Mouse (Mus musculus): ENCODE results near the gene Srxn1. TPM values are rescaled to one million over a fixed set of nuclear protein-coding genes. Genes with fewer than 3 reads are reported as not detected.

Gene Srxn1
- total RNA-seq, 2 experiments from 2014 or later, result 1.2 to 2.2 TPM

- peak; percentile 58 for ATAC-seq (replicated peaks; ENCODE audit: poor library complexity)
Observed at GRCm38 (mm10) chr2:152089078-152089477, 16.2 kb upstream of the Srxn1 start.

GRCm38 (mm10) chr2:152089581-152089980, 15.7 kb upstream of the Srxn1 start:
- no peak for ATAC-seq (replicated peaks; ENCODE audit: poor library complexity)

- no peak for ATAC-seq (replicated peaks; ENCODE audit: poor library complexity)
Observed at GRCm38 (mm10) chr2:152090486-152090885, 14.8 kb upstream of the Srxn1 start.

DNA sequence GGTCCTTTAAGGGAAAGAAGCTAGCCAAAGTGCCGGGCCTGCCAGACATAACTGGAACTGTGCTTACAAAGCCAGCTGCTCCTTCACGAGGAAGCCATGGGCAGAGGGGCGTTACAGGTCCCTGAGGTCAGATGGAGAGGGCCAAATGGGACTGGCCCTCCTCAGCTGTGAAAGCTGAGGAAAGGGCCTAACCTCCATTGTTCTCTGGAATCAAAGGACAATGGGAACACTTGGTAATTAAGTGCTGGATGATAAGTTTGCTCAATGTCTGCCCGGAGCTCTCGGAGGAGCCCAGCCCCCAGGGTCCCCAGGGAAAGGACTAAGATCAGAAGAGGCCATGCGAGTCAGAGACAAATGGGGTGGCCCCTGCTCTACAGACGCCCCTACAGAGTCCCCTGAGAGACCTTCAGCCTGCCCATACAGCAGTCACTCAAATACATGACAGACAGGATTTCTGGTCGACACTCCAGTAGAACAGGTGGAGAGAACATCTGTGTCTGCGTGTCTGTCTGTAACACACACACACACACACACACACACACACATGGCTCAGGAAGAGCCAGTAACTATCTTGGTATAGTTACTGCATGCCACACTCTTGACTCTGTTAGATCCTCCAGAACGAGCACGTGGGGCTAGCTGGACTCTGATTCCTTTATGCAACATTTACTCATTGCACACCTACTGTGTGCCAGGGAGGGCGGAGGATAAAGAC, 13.8 kb upstream of the Srxn1 start:
- ATAC-seq (replicated peaks; ENCODE audit: poor library complexity), result no peak

GRCm38 (mm10) chr2:152092927-152093326, 12.4 kb upstream of the Srxn1 start:
- ATAC-seq (replicated peaks; ENCODE audit: poor library complexity), result no peak

GRCm38 (mm10) chr2:152093356-152093792, 11.9 kb upstream of the Srxn1 start:
- ATAC-seq (replicated peaks; ENCODE audit: poor library complexity), result peak; percentile 49

GRCm38 (mm10) chr2:152094856-152095545, 10.3 kb upstream of the Srxn1 start:
- no peak for ATAC-seq (replicated peaks; ENCODE audit: poor library complexity)

DNA sequence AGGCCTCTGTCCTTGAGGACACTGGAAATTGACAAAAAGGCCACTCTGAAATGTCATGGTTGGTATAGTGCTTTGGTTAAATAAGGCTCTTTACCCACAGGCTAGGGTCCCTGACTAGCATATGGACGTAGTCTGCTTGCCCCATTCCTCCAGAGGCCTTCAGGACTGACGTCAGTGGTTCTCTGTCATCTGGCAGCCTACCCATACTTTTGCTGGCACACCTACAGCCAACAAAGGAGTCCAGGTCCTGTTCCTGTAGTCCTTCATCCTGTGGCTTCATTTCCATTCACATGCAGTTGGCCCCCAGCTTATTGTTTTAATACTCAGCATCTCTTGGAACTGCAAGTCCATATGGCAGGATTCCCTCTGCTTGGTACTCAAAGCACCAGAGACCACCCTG, 8.4 kb upstream of the Srxn1 start:
- ATAC-seq (replicated peaks; ENCODE audit: poor library complexity), result no peak

- ATAC-seq (replicated peaks; ENCODE audit: poor library complexity), result no peak
Observed at GRCm38 (mm10) chr2:152097916-152098315, 7.4 kb upstream of the Srxn1 start.

DNA sequence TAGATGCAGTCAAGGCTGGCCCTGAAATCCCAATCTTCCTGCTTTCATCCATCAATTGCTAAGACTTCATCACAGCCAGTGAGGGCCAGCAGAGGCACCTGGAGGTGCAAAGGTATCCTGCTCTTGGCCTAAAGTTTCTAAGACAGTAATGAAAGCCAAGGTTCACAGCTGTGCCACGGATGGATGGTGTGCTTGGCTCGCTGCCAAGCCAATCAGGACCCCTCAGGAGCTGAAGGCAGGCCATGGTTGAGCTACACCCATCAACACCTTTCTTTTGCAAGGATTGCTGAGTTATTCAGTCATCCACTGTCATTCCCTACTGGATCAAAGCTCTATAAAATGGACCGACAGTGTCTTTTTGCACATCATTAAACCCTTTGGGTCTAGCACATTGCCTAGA, 5.8 kb upstream of the Srxn1 start:
- ATAC-seq (replicated peaks; ENCODE audit: poor library complexity), result no peak

GRCm38 (mm10) chr2:152101761-152102160, 3.6 kb upstream of the Srxn1 start:
- ATAC-seq (replicated peaks; ENCODE audit: poor library complexity), result no peak

DNA sequence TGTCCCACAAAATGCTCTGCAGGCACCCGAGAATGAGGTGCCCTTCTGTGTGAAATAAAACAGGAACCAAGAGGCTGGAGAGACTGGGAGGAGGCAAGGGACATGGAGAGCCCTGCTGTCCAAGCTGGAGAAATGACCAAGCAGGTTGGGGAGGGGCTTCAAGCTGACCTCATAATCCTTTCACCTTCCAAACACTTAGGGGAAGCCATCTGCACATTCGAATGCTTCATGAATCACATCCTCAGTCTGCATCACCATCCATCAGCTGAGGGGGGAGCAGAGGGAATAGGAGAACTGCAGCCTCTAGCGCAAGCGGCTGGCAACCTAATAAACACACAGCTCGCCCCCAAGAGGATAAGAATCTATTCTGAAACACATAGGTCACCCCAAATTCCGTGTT, 2.9 kb upstream of the Srxn1 start:
- ATAC-seq (replicated peaks; ENCODE audit: poor library complexity), result no peak

DNA sequence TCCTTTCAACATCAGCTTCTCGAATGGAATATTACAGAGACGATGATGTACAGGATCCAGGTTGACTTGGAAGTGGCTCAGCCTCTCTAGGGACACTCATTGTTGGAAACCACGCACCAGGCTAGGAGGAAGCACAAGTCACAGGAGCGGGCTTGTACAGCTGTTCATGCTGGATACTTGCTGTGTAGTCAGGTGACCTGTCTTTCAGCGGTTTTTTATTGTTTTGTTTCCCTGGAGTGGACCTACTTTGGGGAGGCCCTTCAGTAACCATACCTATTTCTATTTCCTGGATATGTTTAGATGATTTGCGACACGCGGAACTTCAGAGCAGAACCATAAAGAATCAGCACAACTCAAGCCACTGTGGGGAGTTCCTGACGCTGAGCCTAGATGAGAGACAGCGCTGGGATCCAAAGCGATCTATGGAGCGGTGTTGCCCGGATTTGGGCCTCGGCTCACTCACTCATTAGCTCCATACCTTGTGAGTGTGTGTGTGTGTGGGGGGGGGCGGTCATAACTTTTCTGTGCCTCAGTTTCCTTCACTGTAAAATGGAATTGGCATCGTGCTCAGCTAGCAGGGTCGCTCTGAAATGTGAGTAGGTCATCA, 502 bp upstream of the Srxn1 start:
- ATAC-seq (replicated peaks; ENCODE audit: poor library complexity), result peak; percentile 29

- no peak for ATAC-seq (replicated peaks; ENCODE audit: poor library complexity)
Observed at GRCm38 (mm10) chr2:152106225-152106595, 894 bp downstream of the Srxn1 start.

- ATAC-seq (replicated peaks; ENCODE audit: poor library complexity), result no peak
Observed at GRCm38 (mm10) chr2:152106597-152106996, 1.3 kb downstream of the Srxn1 start.

GRCm38 (mm10) chr2:152108702-152109101, 3.4 kb downstream of the Srxn1 start:
- ATAC-seq (replicated peaks; ENCODE audit: poor library complexity), result no peak

DNA sequence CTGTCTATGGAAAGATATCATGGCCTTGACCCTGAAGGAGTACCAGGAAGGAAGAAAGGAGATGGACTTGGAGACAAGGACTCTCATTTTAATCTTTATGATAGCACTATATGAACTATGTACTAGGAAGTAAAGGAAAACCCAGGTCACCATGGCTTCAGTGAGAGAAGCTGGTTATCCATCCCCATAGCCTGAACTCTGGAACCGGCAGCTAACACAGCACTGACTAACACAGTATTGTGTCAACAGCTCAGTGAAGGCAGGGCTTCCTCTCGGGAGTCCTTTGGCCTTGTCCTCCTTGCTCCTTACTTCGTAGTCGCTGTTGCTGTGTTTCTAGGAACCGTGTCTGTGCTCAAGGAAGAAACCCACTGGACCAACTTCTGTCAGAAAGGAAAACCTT, 4.1 kb downstream of the Srxn1 start:
- ATAC-seq (replicated peaks; ENCODE audit: poor library complexity), result no peak

GRCm38 (mm10) chr2:152111311-152111710, 6.0 kb downstream of the Srxn1 start:
- no peak for ATAC-seq (replicated peaks; ENCODE audit: poor library complexity)

DNA sequence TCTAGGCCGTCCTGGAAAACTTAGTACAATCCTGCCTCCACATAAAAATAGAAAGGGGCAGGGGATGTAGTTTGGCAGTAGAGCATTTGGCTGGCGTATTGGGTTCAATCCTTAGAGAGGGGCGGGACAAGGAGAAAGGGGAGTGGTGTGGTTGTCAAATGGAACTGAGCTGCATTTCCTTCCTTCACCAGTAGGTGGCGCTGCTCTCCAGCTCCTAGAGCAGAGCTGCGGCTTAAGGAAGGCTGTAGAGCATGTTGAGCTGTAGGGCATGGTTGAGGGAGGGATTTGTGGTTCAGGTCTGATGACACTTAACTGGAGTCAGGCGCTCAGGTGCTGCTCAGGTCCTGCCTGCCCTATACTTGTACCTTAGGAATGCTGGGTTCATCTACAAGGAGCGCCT, 6.6 kb downstream of the Srxn1 start:
- peak; percentile 91 for ATAC-seq (replicated peaks; ENCODE audit: poor library complexity)

- no peak for ATAC-seq (replicated peaks; ENCODE audit: poor library complexity)
Observed at GRCm38 (mm10) chr2:152112490-152112889, 7.2 kb downstream of the Srxn1 start.

GRCm38 (mm10) chr2:152112970-152113369, 7.7 kb downstream of the Srxn1 start:
- peak; percentile 23 for ATAC-seq (replicated peaks; ENCODE audit: poor library complexity)
